In the genomic region with DNA sequence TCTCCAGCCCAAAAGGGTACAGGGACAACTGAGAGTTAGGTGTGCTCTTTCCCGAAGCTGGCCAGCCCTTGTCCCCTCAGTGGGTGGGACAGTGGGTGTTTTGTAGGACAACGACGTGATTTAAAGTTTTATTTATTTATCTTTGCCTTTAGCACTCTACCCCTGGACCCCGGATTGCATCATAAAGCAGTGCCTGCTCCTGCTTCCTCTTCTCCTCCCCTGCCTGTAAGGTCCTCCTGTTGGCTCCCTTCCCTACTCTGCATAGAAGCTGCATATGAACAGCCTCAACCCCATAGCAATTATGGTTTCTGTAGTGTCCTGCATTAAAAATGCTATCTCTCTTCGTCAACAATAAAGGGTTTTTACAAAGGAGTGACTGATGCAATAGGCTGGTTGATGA, we compare ENCODE assay signal across 20 mouse cellular contexts. TPM values are rescaled to one million over a fixed set of nuclear protein-coding genes. Genes with fewer than 3 reads are reported as not detected.
DNase-seq lines count a peak whose midpoint lies in the region; ATAC-seq lines count a peak whose summit lies in the region.
"Had no signal": no experiment of that assay in that cellular context is flagged by ENCODE, and none has a peak within 500 bp of the region (broad histone marks: within the 10 kb centered on the region; RNA-seq: fewer than 3 reads in every experiment).

No protein-coding gene starts in this region.

- no peaks in the 10 kb centered on the region for H3K36me3 ChIP-seq in forebrain, embryonic 13.5 days (ENCODE audit: poor library complexity, severe bottlenecking)
- H3K36me3 ChIP-seq in forebrain, embryonic 10.5 days (replicated peaks), result no peaks in the 10 kb centered on the region
- no peaks in the 10 kb centered on the region for H3K36me3 ChIP-seq in midbrain, embryonic 13.5 days
- H3K36me3 ChIP-seq in midbrain, embryonic 14.5 days (ENCODE audit: control insufficient read depth, insufficient read depth, low read length), result no peaks in the 10 kb centered on the region
- H3K36me3 ChIP-seq in liver, embryonic 13.5 days, result no peaks in the 10 kb centered on the region
- H3K36me3 ChIP-seq: embryonic facial prominence, embryonic 13.5 days; midbrain, embryonic 10.5 days; stomach, embryonic 15.5 days had no signal

- peaks cover 10% of the 10 kb centered on the region for H3K4me1 ChIP-seq in forebrain, embryonic 13.5 days
- H3K4me1 ChIP-seq in forebrain, embryonic 10.5 days, result peaks cover 24% of the 10 kb centered on the region
- H3K4me1 ChIP-seq in midbrain, embryonic 13.5 days (replicated peaks), result peaks cover 14% of the 10 kb centered on the region
- peaks cover 7% of the 10 kb centered on the region; the same call in 1 of the 2 replicates for H3K4me1 ChIP-seq in midbrain, embryonic 14.5 days (ENCODE audit: control insufficient read depth, insufficient read depth, low read length)
- peaks cover 94% of the 10 kb centered on the region for H3K4me1 ChIP-seq in liver, embryonic 13.5 days (replicated peaks)
- H3K4me1 ChIP-seq: embryonic facial prominence, embryonic 13.5 days; stomach, embryonic 15.5 days had no signal

- H3K4me3 ChIP-seq in forebrain, embryonic 13.5 days, result no peak overlapping the region
- no peak overlapping the region for H3K4me3 ChIP-seq in forebrain, embryonic 10.5 days
- H3K4me3 ChIP-seq in midbrain, embryonic 13.5 days (replicated peaks), result no peak overlapping the region
- no peak overlapping the region for H3K4me3 ChIP-seq in midbrain, embryonic 14.5 days (replicated peaks; ENCODE audit: low read depth, low read length)
- H3K4me3 ChIP-seq in liver, embryonic 13.5 days (replicated peaks), result no peak overlapping the region
- H3K4me3 ChIP-seq: embryonic facial prominence, embryonic 13.5 days; heart, adult 2 months; midbrain, embryonic 10.5 days; stomach, embryonic 15.5 days had no signal

- no peak for ATAC-seq in forebrain, embryonic 13.5 days
- ATAC-seq in midbrain, embryonic 13.5 days, result no peak
- no peak for ATAC-seq in midbrain, embryonic 14.5 days (ENCODE audit: low FRiP score, low TSS enrichment)
- no peak for ATAC-seq in liver, embryonic 13.5 days (ENCODE audit: low read depth)
- ATAC-seq in monocyte, adult 5-6 weeks (replicated peaks; ENCODE audit: insufficient number of reproducible peaks, low FRiP score, low TSS enrichment, poor library complexity, severe bottlenecking), result peak; percentile 37; the same call in 1 of the 2 replicates
- ATAC-seq in activated CD4-positive, CD25-positive, alpha-beta regulatory T cell, adult 4 months, result no peak

- 0 out of 2 replicates have a peak overlapping the region, but pooled peaks have one; percentile 0 for H3K27ac ChIP-seq in forebrain, embryonic 13.5 days
- H3K27ac ChIP-seq in forebrain, embryonic 10.5 days, result no peak overlapping the region
- H3K27ac ChIP-seq in midbrain, embryonic 13.5 days, result no peak overlapping the region
- no peak overlapping the region for H3K27ac ChIP-seq in midbrain, embryonic 14.5 days (replicated peaks; ENCODE audit: low read depth, low read length)
- peak overlapping the region; percentile 83 for H3K27ac ChIP-seq in liver, embryonic 13.5 days
- H3K27ac ChIP-seq: embryonic facial prominence, embryonic 13.5 days; heart, adult 2 months; midbrain, embryonic 10.5 days; stomach, embryonic 15.5 days had no signal

- peak overlapping the region; percentile 19; the same call in 1 of the 2 replicates for H3K4me2 ChIP-seq in forebrain, embryonic 13.5 days
- H3K4me2 ChIP-seq in midbrain, embryonic 13.5 days (replicated peaks), result 0 out of 2 replicates have a peak overlapping the region, but pooled peaks have one; percentile 20
- H3K4me2 ChIP-seq in midbrain, embryonic 14.5 days (ENCODE audit: low read length), result no peak overlapping the region
- H3K4me2 ChIP-seq in liver, embryonic 13.5 days, result peak overlapping the region; percentile 53
- H3K4me2 ChIP-seq: embryonic facial prominence, embryonic 13.5 days; stomach, embryonic 15.5 days had no signal

- H3K9ac ChIP-seq in forebrain, embryonic 13.5 days, result no peak overlapping the region
- no peak overlapping the region for H3K9ac ChIP-seq in midbrain, embryonic 13.5 days (replicated peaks)
- no peak overlapping the region for H3K9ac ChIP-seq in midbrain, embryonic 14.5 days (replicated peaks; ENCODE audit: low read length)
- peak overlapping the region; percentile 39; the same call in 1 of the 2 replicates for H3K9ac ChIP-seq in liver, embryonic 13.5 days
- H3K9ac ChIP-seq: embryonic facial prominence, embryonic 13.5 days; stomach, embryonic 15.5 days had no signal

- 37% methylated on average over 5 of the region's 5 CpGs for WGBS in forebrain, embryonic 13.5 days
- 48% methylated on average over 5 of the region's 5 CpGs for WGBS in forebrain, embryonic 10.5 days
- 43% methylated on average over 5 of the region's 5 CpGs for WGBS in midbrain, embryonic 13.5 days
- WGBS in midbrain, embryonic 14.5 days, result 47% methylated on average over 5 of the region's 5 CpGs
- WGBS in liver, embryonic 13.5 days (ENCODE audit: insufficient replicate concordance), result 27% methylated on average over 5 of the region's 5 CpGs

- H3K9me3 ChIP-seq in forebrain, embryonic 13.5 days (replicated peaks), result no peaks in the 10 kb centered on the region
- peaks cover 5% of the 10 kb centered on the region; the same call in 1 of the 2 replicates for H3K9me3 ChIP-seq in forebrain, embryonic 10.5 days
- H3K9me3 ChIP-seq in midbrain, embryonic 13.5 days, result no peaks in the 10 kb centered on the region
- H3K9me3 ChIP-seq in midbrain, embryonic 14.5 days (ENCODE audit: control insufficient read depth, low read length), result no peaks in the 10 kb centered on the region
- H3K9me3 ChIP-seq in liver, embryonic 13.5 days (replicated peaks), result no peaks in the 10 kb centered on the region
- H3K9me3 ChIP-seq: embryonic facial prominence, embryonic 13.5 days; midbrain, embryonic 10.5 days; stomach, embryonic 15.5 days had no signal

- peaks cover 76% of the 10 kb centered on the region for H3K27me3 ChIP-seq in forebrain, embryonic 13.5 days
- peaks cover 87% of the 10 kb centered on the region for H3K27me3 ChIP-seq in forebrain, embryonic 10.5 days (ENCODE audit: poor library complexity, severe bottlenecking)
- H3K27me3 ChIP-seq in midbrain, embryonic 13.5 days, result peaks cover 43% of the 10 kb centered on the region
- H3K27me3 ChIP-seq in midbrain, embryonic 14.5 days (ENCODE audit: control insufficient read depth, insufficient read depth, low read length), result no peaks in the 10 kb centered on the region
- H3K27me3 ChIP-seq in liver, embryonic 13.5 days, result peaks cover 15% of the 10 kb centered on the region; the same call in 1 of the 2 replicates
- H3K27me3 ChIP-seq: stomach, embryonic 15.5 days had no signal

- no peak for DNase-seq in forebrain, embryonic 10.5 days (ENCODE audit: extremely low spot score, low spot score)
- no peak for DNase-seq in midbrain, embryonic 14.5 days
- no peak for DNase-seq in liver, embryonic 13.5 days
- no peak for DNase-seq in cerebellum, postnatal 4 days (ENCODE audit: low spot score in 2 of 2)
- DNase-seq: cerebellum, adult 8-10 months; heart, adult 2 months; kidney, adult 18-20 months; kidney, postnatal 36 days; left cerebral cortex, postnatal 4 days had no signal

RNA-seq across cellular contexts. Expression of gene Tac2, which starts 7.1 kb away (rescaled TPM):
- 0.35 TPM in 1 of 2 replicates, not detected in the other for polyA plus RNA-seq in forebrain, embryonic 13.5 days (2015; fragmentation: Nextera tagmentation; extraction: Ambion mirVana)
- not detected in 2 replicates for polyA plus RNA-seq in forebrain, embryonic 10.5 days (2016; fragmentation: Nextera tagmentation; extraction: Ambion mirVana)
- not detected in 2 replicates for polyA plus RNA-seq in midbrain, embryonic 13.5 days (2015; fragmentation: Nextera tagmentation; extraction: Ambion mirVana)
- not detected in 2 replicates for polyA plus RNA-seq in midbrain, embryonic 14.5 days (2014; fragmentation: Nextera tagmentation; extraction: Ambion mirVana)
- polyA plus RNA-seq in liver, embryonic 13.5 days (2015; fragmentation: Nextera tagmentation; extraction: Ambion mirVana), result 11.4 and 14.2 TPM in 2 replicates
- not detected in 3 replicates for total RNA-seq in monocyte, adult 5-6 weeks (2017)
- polyA plus RNA-seq in activated CD4-positive, CD25-positive, alpha-beta regulatory T cell, adult 4 months (2017; shearing (Covaris generic)), result not detected
- total RNA-seq: gastrocnemius, adult 8-10 months; heart, adult 2 months; hematopoietic stem cell, adult 5-6 weeks; liver, adult 2 months had no signal
- polyA plus RNA-seq: heart, adult 2 months; liver, adult 2 months; midbrain, embryonic 10.5 days had no signal

RNA-seq across cellular contexts. Expression of gene Zbtb39, which starts 7.9 kb away (rescaled TPM):
- polyA plus RNA-seq in forebrain, embryonic 13.5 days (2015; fragmentation: Nextera tagmentation; extraction: Ambion mirVana), result 4.3 TPM in 2 replicates
- polyA plus RNA-seq in forebrain, embryonic 10.5 days (2016; fragmentation: Nextera tagmentation; extraction: Ambion mirVana), result 4.4 and 5.3 TPM in 2 replicates
- polyA plus RNA-seq in midbrain, embryonic 13.5 days (2015; fragmentation: Nextera tagmentation; extraction: Ambion mirVana), result 5.1 and 5.3 TPM in 2 replicates
- polyA plus RNA-seq in midbrain, embryonic 14.5 days (2014; fragmentation: Nextera tagmentation; extraction: Ambion mirVana), result 5.5 and 6.2 TPM in 2 replicates
- 0.75 and 0.94 TPM in 2 replicates for polyA plus RNA-seq in liver, embryonic 13.5 days (2015; fragmentation: Nextera tagmentation; extraction: Ambion mirVana)
- 4.8 to 9.7 TPM (median 6.3 TPM) in 3 replicates for total RNA-seq in monocyte, adult 5-6 weeks (2017)
- under 1 TPM; 0.36 to 0.45 TPM for polyA plus RNA-seq in activated CD4-positive, CD25-positive, alpha-beta regulatory T cell, adult 4 months (2017; shearing (Covaris generic))

RNA-seq across cellular contexts. Expression of gene Gpr182, which starts 20.1 kb away (rescaled TPM):
- polyA plus RNA-seq in forebrain, embryonic 13.5 days (2015; fragmentation: Nextera tagmentation; extraction: Ambion mirVana), result 0.39 and 0.48 TPM in 2 replicates
- polyA plus RNA-seq in forebrain, embryonic 10.5 days (2016; fragmentation: Nextera tagmentation; extraction: Ambion mirVana), result 0.30 and 0.44 TPM in 2 replicates
- 0.39 and 0.52 TPM in 2 replicates for polyA plus RNA-seq in midbrain, embryonic 13.5 days (2015; fragmentation: Nextera tagmentation; extraction: Ambion mirVana)
- 0.53 and 0.67 TPM in 2 replicates for polyA plus RNA-seq in midbrain, embryonic 14.5 days (2014; fragmentation: Nextera tagmentation; extraction: Ambion mirVana)
- 9.0 and 11.2 TPM in 2 replicates for polyA plus RNA-seq in liver, embryonic 13.5 days (2015; fragmentation: Nextera tagmentation; extraction: Ambion mirVana)
- not detected in 3 replicates for total RNA-seq in monocyte, adult 5-6 weeks (2017)
- under 1 TPM; 0.15 to 0.22 TPM for polyA plus RNA-seq in activated CD4-positive, CD25-positive, alpha-beta regulatory T cell, adult 4 months (2017; shearing (Covaris generic))
- total RNA-seq: hematopoietic stem cell, adult 5-6 weeks had no signal

RNA-seq across cellular contexts. Expression of gene Myo1a, which starts 26.4 kb away (rescaled TPM):
- polyA plus RNA-seq in forebrain, embryonic 13.5 days (2015; fragmentation: Nextera tagmentation; extraction: Ambion mirVana), result 0.60 and 0.83 TPM in 2 replicates
- polyA plus RNA-seq in forebrain, embryonic 10.5 days (2016; fragmentation: Nextera tagmentation; extraction: Ambion mirVana), result 0.40 and 0.44 TPM in 2 replicates
- polyA plus RNA-seq in midbrain, embryonic 13.5 days (2015; fragmentation: Nextera tagmentation; extraction: Ambion mirVana), result 0.28 and 0.53 TPM in 2 replicates
- polyA plus RNA-seq in midbrain, embryonic 14.5 days (2014; fragmentation: Nextera tagmentation; extraction: Ambion mirVana), result 0.62 TPM in 1 of 2 replicates, not detected in the other
- polyA plus RNA-seq in liver, embryonic 13.5 days (2015; fragmentation: Nextera tagmentation; extraction: Ambion mirVana), result 0.17 TPM in 2 replicates
- 1.6 TPM in 1 of 3 replicates, not detected in the others for total RNA-seq in monocyte, adult 5-6 weeks (2017)
- polyA plus RNA-seq in activated CD4-positive, CD25-positive, alpha-beta regulatory T cell, adult 4 months (2017; shearing (Covaris generic)), result not detected
- total RNA-seq: gastrocnemius, adult 8-10 months; hematopoietic stem cell, adult 5-6 weeks had no signal

RNA-seq across cellular contexts. Expression of gene Rdh1, which starts 28.1 kb away (rescaled TPM):
- not detected in 2 replicates for polyA plus RNA-seq in forebrain, embryonic 13.5 days (2015; fragmentation: Nextera tagmentation; extraction: Ambion mirVana)
- polyA plus RNA-seq in forebrain, embryonic 10.5 days (2016; fragmentation: Nextera tagmentation; extraction: Ambion mirVana), result not detected in 2 replicates
- 0.04 TPM in 1 of 2 replicates, not detected in the other for polyA plus RNA-seq in midbrain, embryonic 13.5 days (2015; fragmentation: Nextera tagmentation; extraction: Ambion mirVana)
- 0.07 TPM in 1 of 2 replicates, not detected in the other for polyA plus RNA-seq in midbrain, embryonic 14.5 days (2014; fragmentation: Nextera tagmentation; extraction: Ambion mirVana)
- 0.17 and 0.28 TPM in 2 replicates for polyA plus RNA-seq in liver, embryonic 13.5 days (2015; fragmentation: Nextera tagmentation; extraction: Ambion mirVana)
- total RNA-seq in monocyte, adult 5-6 weeks (2017), result not detected in 3 replicates
- under 1 TPM in 1 of 2 experiments, not detected in 1; 0.13 TPM for polyA plus RNA-seq in activated CD4-positive, CD25-positive, alpha-beta regulatory T cell, adult 4 months (2017; shearing (Covaris generic))
- total RNA-seq: hematopoietic stem cell, adult 5-6 weeks had no signal
- polyA plus RNA-seq: heart, embryonic 14.5 days had no signal

Comparison
In these comparisons a context has a peak if more than half of its experiments do, and no peak if none do; other contexts are left out.
1. H3K27ac ChIP-seq: peak in forebrain, embryonic 13.5 days (single experiment) and liver, embryonic 13.5 days (single experiment); none in forebrain, embryonic 10.5 days (single experiment), midbrain, embryonic 13.5 days (single experiment) and midbrain, embryonic 14.5 days (single experiment).